Mouse (Mus musculus): ENCODE measurements around the gene Tpm4. TPM values are rescaled to one million over a fixed set of nuclear protein-coding genes. Genes with fewer than 3 reads are reported as not detected.

Gene Tpm4
- polyA plus RNA-seq, 1 experiment from 2014 or later: 927 TPM

- no peak overlapping the region for H3K4me2 ChIP-seq (ENCODE audit: low read depth, low read length)
- H3K9ac ChIP-seq (ENCODE audit: low read length): no peak overlapping the region
- no peaks in the 10 kb centered on the region for H3K4me1 ChIP-seq (replicated peaks; ENCODE audit: control insufficient read depth, insufficient read depth, low read length)
- no peak overlapping the region for H3K27ac ChIP-seq (ENCODE audit: low read length)
- H3K27me3 ChIP-seq (ENCODE audit: control insufficient read depth, insufficient read depth, low read depth, low read length): no peaks in the 10 kb centered on the region
- WGBS: 84% methylated on average over 3 of the region's 3 CpGs
- no peaks in the 10 kb centered on the region for H3K9me3 ChIP-seq (ENCODE audit: control insufficient read depth, low read length)
- ATAC-seq (ENCODE audit: low read depth): no peak
- H3K36me3 ChIP-seq (ENCODE audit: control insufficient read depth, insufficient read depth, low read length): peaks cover 45% of the 10 kb centered on the region
- no peak overlapping the region for H3K4me3 ChIP-seq (ENCODE audit: low read length)
Measured at GRCm38 (mm10) chr8:72169098-72169668, 34.4 kb downstream of the Tpm4 start.

- Histone ChIP-seq H3K4me2 (ENCODE audit: low read depth, low read length) (no peak overlapping the region), H3K27me3 (ENCODE audit: control insufficient read depth, insufficient read depth, low read depth, low read length) (no peaks in the 10 kb centered on the region), H3K4me3 (ENCODE audit: low read length) (no peak overlapping the region), H3K9ac (ENCODE audit: low read length) (no peak overlapping the region), H3K4me1 (replicated peaks; ENCODE audit: control insufficient read depth, insufficient read depth, low read length) (no peaks in the 10 kb centered on the region), H3K27ac (ENCODE audit: low read length) (no peak overlapping the region), H3K36me3 (ENCODE audit: control insufficient read depth, insufficient read depth, low read length) (peaks cover 45% of the 10 kb centered on the region), H3K9me3 (ENCODE audit: control insufficient read depth, low read length) (no peaks in the 10 kb centered on the region)
- no peak for ATAC-seq (ENCODE audit: low read depth)
- WGBS: 62% methylated on average over 3 of the region's 3 CpGs
Measured at GRCm38 (mm10) chr8:72169681-72170249, 35.0 kb downstream of the Tpm4 start.

DNA sequence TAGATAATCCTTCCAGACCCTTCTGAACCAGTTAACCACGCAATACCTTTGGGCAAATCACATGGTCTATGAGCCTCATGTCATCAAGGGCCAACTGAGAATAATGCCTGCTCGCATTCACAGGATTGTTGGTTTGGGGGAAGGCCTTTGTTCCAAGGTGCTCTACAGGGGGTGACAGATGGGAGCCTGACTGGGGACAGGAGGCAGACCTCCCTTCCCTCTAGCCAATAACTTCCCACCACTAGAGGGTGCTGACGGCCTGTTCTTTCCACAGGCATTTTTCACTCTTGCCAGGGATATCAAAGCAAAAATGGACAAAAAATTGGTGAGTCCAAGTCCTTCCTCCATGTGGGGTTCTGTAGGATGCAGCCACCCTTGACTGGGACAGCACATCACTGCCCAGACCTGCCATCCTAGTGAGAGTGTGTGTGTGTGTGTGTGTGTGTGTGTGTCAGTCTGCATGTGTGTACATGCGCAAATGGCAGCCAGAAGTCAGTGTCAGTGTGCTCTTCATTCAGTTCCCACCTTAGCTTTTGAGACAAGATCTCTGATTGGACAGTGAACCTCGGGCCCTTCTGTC lies 42.7 kb downstream of the Tpm4 start:
- peak; percentile 58 for ATAC-seq (ENCODE audit: low read depth)
- 61% methylated on average over 5 of the region's 5 CpGs for WGBS
- Histone ChIP-seq H3K4me2 (ENCODE audit: low read depth, low read length) (no peak overlapping the region), H3K27me3 (ENCODE audit: control insufficient read depth, insufficient read depth, low read depth, low read length) (no peaks in the 10 kb centered on the region), H3K36me3 (ENCODE audit: control insufficient read depth, insufficient read depth, low read length) (peaks cover 41% of the 10 kb centered on the region), H3K27ac (ENCODE audit: low read length) (no peak overlapping the region), H3K4me1 (replicated peaks; ENCODE audit: control insufficient read depth, insufficient read depth, low read length) (no peaks in the 10 kb centered on the region), H3K9ac (ENCODE audit: low read length) (no peak overlapping the region), H3K9me3 (ENCODE audit: control insufficient read depth, low read length) (no peaks in the 10 kb centered on the region), H3K4me3 (ENCODE audit: low read length) (no peak overlapping the region)

DNA sequence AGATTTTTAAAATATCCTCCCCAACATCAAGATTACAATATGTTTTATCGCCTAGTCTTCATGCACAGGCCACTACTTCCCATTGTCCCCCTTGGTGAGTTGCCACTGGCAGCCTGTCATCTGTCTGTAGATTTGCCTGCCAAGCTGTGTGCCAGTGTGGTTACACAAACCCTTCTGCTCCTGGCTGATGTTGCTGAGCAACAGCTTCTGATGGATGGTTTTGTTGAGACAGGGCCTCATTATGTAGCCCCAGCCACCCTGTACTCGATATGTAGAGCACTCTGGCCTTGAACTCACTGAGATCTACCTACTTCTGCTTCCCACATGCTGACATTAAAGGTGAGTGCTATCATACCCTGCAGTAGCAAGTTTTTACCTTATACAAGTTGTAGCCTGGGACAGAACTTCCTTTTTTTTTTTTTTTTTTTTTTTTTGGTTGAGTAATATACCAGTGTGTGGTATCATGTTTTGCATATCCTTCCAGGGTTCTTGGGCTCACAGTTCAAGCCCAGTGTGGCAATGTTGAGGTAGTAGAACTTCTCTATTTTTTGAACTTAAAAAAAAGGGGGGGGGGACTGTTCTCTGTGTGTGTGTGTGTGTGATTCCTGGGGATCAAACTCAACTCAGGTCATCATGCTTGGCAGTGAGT lies 48.9 kb downstream of the Tpm4 start:
- Histone ChIP-seq H3K27me3 (ENCODE audit: control insufficient read depth, insufficient read depth, low read depth, low read length) (no peaks in the 10 kb centered on the region), H3K9me3 (ENCODE audit: control insufficient read depth, low read length) (no peaks in the 10 kb centered on the region), H3K4me2 (ENCODE audit: low read depth, low read length) (no peak overlapping the region), H3K9ac (ENCODE audit: low read length) (no peak overlapping the region), H3K4me1 (replicated peaks; ENCODE audit: control insufficient read depth, insufficient read depth, low read length) (no peaks in the 10 kb centered on the region), H3K27ac (ENCODE audit: low read length) (no peak overlapping the region), H3K36me3 (ENCODE audit: control insufficient read depth, insufficient read depth, low read length) (peaks cover 6% of the 10 kb centered on the region), H3K4me3 (ENCODE audit: low read length) (no peak overlapping the region)
- ATAC-seq (ENCODE audit: low read depth): no peak
- WGBS: 82% methylated on average over 2 of the region's 2 CpGs

DNA sequence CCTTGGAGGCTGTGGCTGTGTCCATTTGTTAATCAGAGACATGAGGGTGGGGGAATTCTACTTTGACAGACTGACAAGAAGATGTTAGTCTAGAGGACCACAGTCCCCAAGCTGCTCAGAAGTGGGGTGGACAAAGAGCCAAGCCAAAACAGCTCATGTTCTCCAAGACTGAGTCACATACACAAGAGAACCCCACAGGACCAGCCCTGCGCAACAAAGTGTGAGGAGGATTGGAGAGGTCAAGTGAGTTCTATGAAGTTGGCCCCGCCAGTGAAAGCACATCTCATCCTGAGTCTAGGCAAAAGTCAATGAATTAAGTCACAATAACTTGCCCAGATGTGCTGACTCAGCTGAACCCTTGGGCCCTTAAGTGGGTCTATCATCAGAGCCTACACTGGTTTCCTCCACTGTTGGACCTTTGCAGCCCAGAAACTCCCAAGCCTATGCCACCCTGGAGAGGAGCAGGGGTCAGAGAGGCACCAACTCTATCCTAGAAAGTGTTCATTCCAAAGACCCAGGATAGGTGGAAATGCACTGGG lies 53.1 kb downstream of the Tpm4 start:
- Histone ChIP-seq H3K9ac (ENCODE audit: low read length) (no peak overlapping the region), H3K4me1 (replicated peaks; ENCODE audit: control insufficient read depth, insufficient read depth, low read length) (no peaks in the 10 kb centered on the region), H3K27ac (ENCODE audit: low read length) (no peak overlapping the region), H3K36me3 (ENCODE audit: control insufficient read depth, insufficient read depth, low read length) (no peaks in the 10 kb centered on the region), H3K4me3 (ENCODE audit: low read length) (no peak overlapping the region), H3K9me3 (ENCODE audit: control insufficient read depth, low read length) (no peaks in the 10 kb centered on the region), H3K4me2 (ENCODE audit: low read depth, low read length) (no peak overlapping the region), H3K27me3 (ENCODE audit: control insufficient read depth, insufficient read depth, low read depth, low read length) (no peaks in the 10 kb centered on the region)
- no peak for ATAC-seq (ENCODE audit: low read depth)
- WGBS: 76% methylated on average over 2 of the region's 2 CpGs

DNA sequence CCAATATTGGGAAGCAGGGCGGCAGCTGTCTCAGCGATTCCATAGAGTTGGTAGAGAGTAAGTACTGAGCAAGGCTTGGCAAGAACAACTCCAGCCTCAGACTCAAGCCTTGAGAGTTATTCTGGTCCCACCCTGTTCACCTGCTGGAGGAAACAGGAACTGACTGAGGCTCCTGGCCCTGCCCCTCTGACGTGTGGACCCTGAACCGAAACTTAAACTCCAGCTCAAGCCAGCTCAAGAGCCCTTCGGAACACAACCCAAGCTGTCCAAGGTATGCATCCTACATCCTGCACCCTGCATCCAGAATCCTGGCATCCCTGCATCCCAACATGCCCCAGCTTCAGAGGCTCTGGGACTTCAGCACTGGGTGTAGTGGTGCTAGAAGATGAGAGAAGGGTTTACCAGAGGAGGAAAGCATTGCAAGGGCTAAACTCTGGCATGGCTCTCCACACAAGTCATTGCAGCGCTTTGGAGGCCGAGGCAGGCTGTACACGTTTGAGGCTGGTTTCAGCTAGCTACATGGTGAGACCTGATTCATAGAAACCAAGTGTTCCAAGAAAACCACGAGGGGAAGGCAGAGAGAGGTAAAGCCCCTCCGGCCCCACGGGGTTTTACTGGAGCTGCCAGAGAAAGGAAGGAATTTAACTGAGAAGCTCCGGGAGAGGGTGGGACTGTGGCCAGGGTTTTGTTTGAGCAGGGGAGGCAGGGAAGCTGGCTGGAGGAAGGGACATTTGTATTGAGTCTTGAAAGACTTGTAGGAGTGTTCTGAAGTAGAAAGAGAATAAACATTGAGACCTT lies 54.8 kb downstream of the Tpm4 start, which contains the start of gene Hsh2d:
TSS of gene Hsh2d (plus strand) at position 222 of the 798 bp plus-strand sequence.
- peak; percentile 85 for ATAC-seq (ENCODE audit: low read depth)
- Histone ChIP-seq H3K36me3 (ENCODE audit: control insufficient read depth, insufficient read depth, low read length) (no peaks in the 10 kb centered on the region), H3K4me3 (ENCODE audit: low read length) (peak within 1 kb of the TSS; percentile 25), H3K9me3 (ENCODE audit: control insufficient read depth, low read length) (no peaks in the 10 kb centered on the region), H3K4me2 (ENCODE audit: low read depth, low read length) (peak within 1 kb of the TSS; percentile 45), H3K27ac (ENCODE audit: low read length) (peak within 1 kb of the TSS; percentile 93), H3K9ac (ENCODE audit: low read length) (peak within 1 kb of the TSS; percentile 19), H3K4me1 (replicated peaks; ENCODE audit: control insufficient read depth, insufficient read depth, low read length) (no peaks in the 10 kb centered on the region), H3K27me3 (ENCODE audit: control insufficient read depth, insufficient read depth, low read depth, low read length) (no peaks in the 10 kb centered on the region)
- 51% methylated on average over 12 of the region's 12 CpGs for WGBS

DNA sequence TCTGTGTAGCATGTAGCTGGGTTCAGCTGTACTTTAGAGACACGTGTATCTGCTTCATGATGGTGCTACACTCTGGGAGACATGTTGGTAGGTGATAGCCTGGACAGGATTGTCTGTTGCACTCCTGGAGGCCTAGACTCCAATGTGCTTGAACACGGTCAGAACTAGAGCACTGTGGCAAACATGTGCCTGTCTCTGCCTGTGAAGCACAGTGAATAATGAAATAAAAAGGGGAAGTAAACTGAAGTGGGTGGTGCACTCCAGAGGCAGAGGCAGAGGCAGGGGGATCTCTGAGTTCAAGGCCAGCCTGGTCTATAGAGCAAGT lies 55.4 kb downstream of the Tpm4 start:
- no peak for ATAC-seq (ENCODE audit: low read depth)

GRCm38 (mm10) chr8:72192065-72192464 lies 57.3 kb downstream of the Tpm4 start:
- no peak overlapping the region for H3K27ac ChIP-seq (ENCODE audit: low read length)
- ATAC-seq (ENCODE audit: low read depth): no peak
- H3K4me2 ChIP-seq (ENCODE audit: low read depth, low read length): no peak overlapping the region

More for the DNA sequence above, 55.4 kb downstream of the Tpm4 start:
- H3K4me3 ChIP-seq (ENCODE audit: low read length): no peak overlapping the region
- no peaks in the 10 kb centered on the region for H3K36me3 ChIP-seq (ENCODE audit: control insufficient read depth, insufficient read depth, low read length)
- no peaks in the 10 kb centered on the region for H3K9me3 ChIP-seq (ENCODE audit: control insufficient read depth, low read length)
- WGBS: 49% methylated on average over 2 of the region's 2 CpGs
- no peak overlapping the region for H3K4me2 ChIP-seq (ENCODE audit: low read depth, low read length)
- peak overlapping the region; percentile 93 for H3K27ac ChIP-seq (ENCODE audit: low read length)
- no peak overlapping the region for H3K9ac ChIP-seq (ENCODE audit: low read length)
- H3K4me1 ChIP-seq (replicated peaks; ENCODE audit: control insufficient read depth, insufficient read depth, low read length): no peaks in the 10 kb centered on the region
- H3K27me3 ChIP-seq (ENCODE audit: control insufficient read depth, insufficient read depth, low read depth, low read length): no peaks in the 10 kb centered on the region

DNA sequence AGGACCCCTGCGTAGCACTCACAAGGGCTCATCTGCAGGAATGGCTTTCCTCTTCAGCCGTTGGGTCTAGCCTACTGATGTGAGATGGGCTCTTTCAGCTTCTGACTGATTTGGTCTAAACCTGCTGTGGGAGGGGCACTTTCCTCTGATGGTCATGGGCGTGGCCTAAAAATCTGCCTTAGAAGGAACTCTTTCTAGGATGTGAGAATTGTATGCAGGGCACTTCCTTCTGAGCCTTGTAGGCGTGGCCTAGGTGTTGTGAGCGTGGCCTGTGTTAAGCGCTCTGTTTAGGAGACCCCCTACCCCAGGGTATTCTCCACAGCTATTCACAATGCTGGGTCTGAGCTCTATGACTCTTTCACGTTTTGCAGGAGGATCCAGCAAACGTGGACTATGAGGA lies 63.2 kb downstream of the Tpm4 start:
- H3K4me2 ChIP-seq (ENCODE audit: low read depth, low read length): no peak overlapping the region
- no peak overlapping the region for H3K9ac ChIP-seq (ENCODE audit: low read length)
- H3K27ac ChIP-seq (ENCODE audit: low read length): no peak overlapping the region
- no peak for ATAC-seq (ENCODE audit: low read depth)
- no peaks in the 10 kb centered on the region for H3K27me3 ChIP-seq (ENCODE audit: control insufficient read depth, insufficient read depth, low read depth, low read length)
- peaks cover 7% of the 10 kb centered on the region for H3K9me3 ChIP-seq (ENCODE audit: control insufficient read depth, low read length)
- H3K36me3 ChIP-seq (ENCODE audit: control insufficient read depth, insufficient read depth, low read length): no peaks in the 10 kb centered on the region
- no peaks in the 10 kb centered on the region for H3K4me1 ChIP-seq (replicated peaks; ENCODE audit: control insufficient read depth, insufficient read depth, low read length)
- H3K4me3 ChIP-seq (ENCODE audit: low read length): no peak overlapping the region
- 50% methylated on average over 8 of the region's 8 CpGs for WGBS

More at GRCm38 (mm10) chr8:72192065-72192464, 57.3 kb downstream of the Tpm4 start:
- Histone ChIP-seq H3K4me3 (ENCODE audit: low read length) (no peak overlapping the region), H3K27me3 (ENCODE audit: control insufficient read depth, insufficient read depth, low read depth, low read length) (no peaks in the 10 kb centered on the region), H3K4me1 (replicated peaks; ENCODE audit: control insufficient read depth, insufficient read depth, low read length) (no peaks in the 10 kb centered on the region), H3K9ac (ENCODE audit: low read length) (no peak overlapping the region), H3K9me3 (ENCODE audit: control insufficient read depth, low read length) (no peaks in the 10 kb centered on the region), H3K36me3 (ENCODE audit: control insufficient read depth, insufficient read depth, low read length) (no peaks in the 10 kb centered on the region)

Measured in lung, embryonic 16.5 days (tissue).